Mouse (Mus musculus) kidney, postnatal 0 days (tissue): ENCODE measurements at regions not wholly inside any gene's neighbourhood (a gene's known extent, or its start where the extent isn't known, plus 50 kb on each side); places are given as distances from the start of the nearest gene placed in this dataset.
A peak's percentile ranks its signal among the peaks of the same experiment; 100 is the strongest.

Source experiments
- ATAC-seq: fragments of 200-750 bp; cut with Nextera tagmentation; replicated peaks from 2 replicates; pipeline ENCODE4 v1.8.0; 2017; ENCODE audit warnings: low read depth, moderate number of reproducible peaks, moderate TSS enrichment, moderate library complexity; ENCODE audit not compliant: low FRiP score
- DNase-seq: peaks from one replicate; pipeline ENCODE4 v3.0.0-alpha.2; 2016; ENCODE audit warnings: low spot score
- H3K27ac ChIP-seq: fragments of 300-500 bp; sonication (generic); 2 replicates; pipeline ENCODE4 v1.5.1; 2014; ENCODE audit warnings: mild to moderate bottlenecking
- H3K27me3 ChIP-seq: fragments of 300-500 bp; sonication (generic); 2 replicates; pipeline ENCODE4 v1.6.1; 2014; ENCODE audit warnings: low read length, mixed read lengths; ENCODE audit not compliant: insufficient read depth
- H3K36me3 ChIP-seq: fragments of 300-500 bp; sonication (generic); 2 replicates; pipeline ENCODE4 v1.6.1; 2014; ENCODE audit warnings: low read length, mixed read lengths; ENCODE audit not compliant: insufficient read depth
- H3K4me1 ChIP-seq: fragments of 300-500 bp; sonication (generic); replicated peaks from 2 replicates; pipeline ENCODE4 v1.6.1; 2014; ENCODE audit warnings: antibody characterized with exemption, low read length, mixed read lengths; ENCODE audit not compliant: insufficient read depth
- H3K4me2 ChIP-seq: fragments of 300-500 bp; sonication (generic); 2 replicates; pipeline ENCODE4 v1.6.1; 2014; ENCODE audit warnings: mild to moderate bottlenecking, low read length, moderate library complexity, mixed read lengths
- H3K4me3 ChIP-seq: fragments of 300-500 bp; sonication (generic); replicated peaks from 2 replicates; pipeline ENCODE4 v1.5.1; 2014; ENCODE audit warnings: low read depth, low read length
- H3K9ac ChIP-seq: fragments of 300-500 bp; sonication (generic); 2 replicates; pipeline ENCODE4 v1.6.1; 2014; ENCODE audit warnings: low read depth, low read length
- H3K9me3 ChIP-seq: fragments of 300-500 bp; sonication (generic); replicated peaks from 2 replicates; pipeline ENCODE4 v1.6.1; 2016; ENCODE audit warnings: low read length, inconsistent platforms, mixed read lengths
- CTCF ChIP-seq: IDR thresholded peaks from 2 replicates; pipeline ENCODE4 v1.5.1; 2016; ENCODE audit warnings: antibody characterized with exemption, low read depth, mild to moderate bottlenecking, moderate library complexity
- WGBS: fragments of 180-500 bp; shearing (Covaris S2); extraction: QIAGEN DNeasy Blood & Tissue Kit; methylation state at CpG from one replicate; pipeline ENCODE4 v1.1.7; 2014; 5-methylcytosine and 5-hydroxymethylcytosine counted together

DNA sequence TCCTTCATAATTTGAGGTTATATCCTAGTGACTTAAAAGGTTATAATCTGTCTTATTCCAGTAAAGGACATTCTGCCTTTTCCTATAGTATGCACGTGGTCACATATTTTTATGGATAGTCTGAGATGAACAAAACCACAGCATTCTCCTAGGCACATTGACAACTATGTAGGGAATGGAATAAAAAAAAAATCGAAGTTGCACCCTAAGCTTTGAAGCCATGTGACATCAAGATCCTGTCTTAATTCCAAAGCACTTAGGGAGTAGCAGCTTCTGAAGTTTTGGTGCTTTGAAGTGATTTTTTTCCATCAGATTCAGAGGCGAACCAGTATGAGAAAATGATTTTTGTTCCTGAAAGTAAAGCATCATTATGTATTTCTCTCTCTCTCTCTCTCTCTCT, 290.6 kb downstream of the Pdgfc start:
- no peak overlapping the region for H3K4me3 ChIP-seq
- H3K9me3 ChIP-seq = no peaks in the 10 kb centered on the region
- no peaks in the 10 kb centered on the region for H3K27me3 ChIP-seq
- ATAC-seq (no peak), DNase-seq (no peak)
- H3K36me3 ChIP-seq = no peaks in the 10 kb centered on the region
- no peak overlapping the region for H3K4me2 ChIP-seq
- no peak overlapping the region for H3K9ac ChIP-seq
- no peak overlapping the region for H3K27ac ChIP-seq
- TF ChIP-seq CTCF = no peak
- 66% methylated on average over 3 of the region's 3 CpGs for WGBS
- no peaks in the 10 kb centered on the region for H3K4me1 ChIP-seq

DNA sequence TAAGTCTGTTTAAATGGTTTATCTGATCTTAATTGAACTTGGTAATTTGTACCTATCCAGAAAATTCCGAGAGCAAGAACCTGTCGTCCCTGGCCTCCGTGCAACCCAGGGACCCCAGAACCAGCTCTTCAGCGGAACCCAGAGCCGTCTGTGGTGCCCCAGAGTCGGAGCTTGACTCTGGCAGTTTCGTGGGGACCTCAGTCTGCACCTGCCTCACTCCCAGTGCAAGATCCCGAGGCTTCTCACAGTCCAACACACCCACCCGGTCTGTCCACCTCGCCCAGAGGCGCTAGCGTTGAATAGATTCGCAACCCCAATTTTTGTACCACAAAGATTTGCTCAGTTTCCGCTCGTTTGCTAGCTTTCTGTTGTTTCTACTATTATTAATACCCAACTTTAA, 315.5 kb downstream of the Pdgfc start:
- ATAC-seq (no peak), DNase-seq (no peak)
- H3K9me3 ChIP-seq = no peaks in the 10 kb centered on the region
- WGBS = 91% methylated on average over 15 of the region's 15 CpGs
- no peak overlapping the region for H3K4me3 ChIP-seq
- H3K27ac ChIP-seq = no peak overlapping the region
- H3K4me2 ChIP-seq = no peak overlapping the region
- TF ChIP-seq CTCF = no peak
- H3K27me3 ChIP-seq = no peaks in the 10 kb centered on the region
- H3K36me3 ChIP-seq = no peaks in the 10 kb centered on the region
- H3K9ac ChIP-seq = no peak overlapping the region
- no peaks in the 10 kb centered on the region for H3K4me1 ChIP-seq

DNA sequence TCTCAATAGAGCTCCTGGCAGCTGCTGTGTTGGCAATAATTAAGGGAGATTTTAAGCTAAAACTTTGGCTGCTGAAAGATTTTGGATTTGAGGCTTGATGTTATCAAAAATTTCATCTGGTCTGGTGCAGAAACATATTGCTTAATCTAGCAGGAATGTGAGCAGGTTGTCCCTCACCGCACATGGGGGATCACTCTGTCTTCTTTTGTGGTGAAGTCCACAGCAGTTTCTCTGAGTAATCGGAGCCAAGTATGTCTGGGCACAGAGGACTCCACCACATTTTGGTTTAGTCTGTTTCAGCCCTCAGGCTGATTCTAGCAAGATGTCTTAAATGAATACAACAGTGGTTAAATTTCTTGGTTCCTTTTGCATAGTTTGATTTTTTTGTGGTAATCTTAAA, 331.7 kb downstream of the Pdgfc start:
- 67% methylated on average over 2 of the region's 2 CpGs for WGBS
- Histone ChIP-seq H3K4me1 (no peaks in the 10 kb centered on the region), H3K9me3 (no peaks in the 10 kb centered on the region), H3K27me3 (no peaks in the 10 kb centered on the region), H3K27ac (no peak overlapping the region), H3K4me2 (no peak overlapping the region), H3K36me3 (no peaks in the 10 kb centered on the region), H3K9ac (no peak overlapping the region), H3K4me3 (no peak overlapping the region)
- ATAC-seq (no peak), DNase-seq (no peak)
- TF ChIP-seq CTCF = no peak

DNA sequence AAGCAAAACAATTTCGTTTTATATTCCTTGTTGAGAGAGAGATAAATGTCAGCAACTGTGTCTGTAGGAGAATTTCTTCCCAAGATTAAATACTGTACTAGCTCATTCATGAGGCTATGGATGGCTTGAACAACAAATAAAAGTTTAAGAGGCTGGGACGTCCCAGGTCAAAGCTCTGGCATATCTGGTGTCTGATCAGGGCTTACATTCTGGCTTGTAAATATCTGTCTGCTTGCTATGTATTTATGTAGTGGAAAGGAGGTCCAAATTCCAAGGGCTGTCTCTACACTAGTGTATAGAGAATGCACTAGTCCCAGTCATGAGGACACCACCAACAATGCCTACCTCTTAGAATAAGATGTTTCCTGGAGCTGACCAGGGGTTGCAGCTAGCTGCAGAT, 332.4 kb downstream of the Pdgfc start:
- Histone ChIP-seq H3K4me1 (no peaks in the 10 kb centered on the region), H3K4me3 (no peak overlapping the region), H3K9ac (no peak overlapping the region), H3K4me2 (no peak overlapping the region), H3K9me3 (no peaks in the 10 kb centered on the region), H3K36me3 (no peaks in the 10 kb centered on the region), H3K27me3 (no peaks in the 10 kb centered on the region), H3K27ac (no peak overlapping the region)
- no peak for TF ChIP-seq CTCF
- no peak for ATAC-seq
- DNase-seq = peak; percentile 64
- WGBS = 31% methylated on average over 2 of the region's 2 CpGs

DNA sequence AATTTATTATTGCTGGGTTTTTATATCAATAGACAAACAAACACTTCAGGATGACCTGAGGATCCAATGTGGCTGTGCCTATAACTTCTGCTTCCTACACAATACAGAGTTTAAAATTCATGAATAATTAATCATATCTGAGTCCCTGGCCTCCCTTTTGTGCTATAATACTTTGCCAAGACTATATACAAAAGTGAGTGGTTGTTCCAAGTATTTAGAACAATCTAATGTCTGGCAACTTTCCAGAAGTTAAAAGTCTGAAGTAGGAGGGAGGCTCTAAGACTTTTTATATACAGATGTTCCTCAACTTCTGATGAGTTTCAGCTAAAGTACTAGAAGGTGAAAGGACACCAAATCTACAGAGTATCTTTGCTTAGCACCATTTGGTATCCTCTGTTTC, 333.5 kb downstream of the Pdgfc start:
- Histone ChIP-seq H3K4me3 (no peak overlapping the region), H3K4me1 (no peaks in the 10 kb centered on the region), H3K4me2 (no peak overlapping the region), H3K27me3 (no peaks in the 10 kb centered on the region), H3K9ac (no peak overlapping the region), H3K27ac (no peak overlapping the region), H3K9me3 (no peaks in the 10 kb centered on the region), H3K36me3 (no peaks in the 10 kb centered on the region)
- peak; percentile 50 for DNase-seq
- TF ChIP-seq CTCF = no peak
- ATAC-seq = no peak

DNA sequence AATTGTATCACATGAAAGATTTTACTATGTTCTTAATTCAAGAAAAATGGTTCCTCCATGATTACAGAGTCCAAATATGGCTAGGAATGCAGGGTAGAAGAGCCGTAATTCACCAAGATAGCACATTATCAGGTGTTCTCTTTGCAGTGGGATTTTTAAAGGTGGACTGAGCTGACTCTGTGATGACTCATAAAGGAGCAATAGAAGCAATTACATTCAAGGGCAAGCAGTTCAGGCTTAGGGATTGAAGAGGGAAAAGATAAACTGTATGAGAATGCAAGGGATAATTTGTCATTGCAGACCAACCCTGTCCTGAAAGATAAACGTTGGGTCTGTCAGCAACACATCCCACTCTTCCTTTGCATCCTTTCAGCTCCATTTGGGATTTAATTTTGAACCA, 339.8 kb downstream of the Pdgfc start:
- H3K27me3 ChIP-seq = no peaks in the 10 kb centered on the region
- 51% methylated on average over 2 of the region's 2 CpGs for WGBS
- H3K9ac ChIP-seq = no peak overlapping the region
- no peak overlapping the region for H3K4me3 ChIP-seq
- H3K27ac ChIP-seq = no peak overlapping the region
- no peak for DNase-seq
- no peak for ATAC-seq
- H3K9me3 ChIP-seq = no peaks in the 10 kb centered on the region
- H3K4me2 ChIP-seq = no peak overlapping the region
- H3K36me3 ChIP-seq = no peaks in the 10 kb centered on the region
- no peak for TF ChIP-seq CTCF
- no peaks in the 10 kb centered on the region for H3K4me1 ChIP-seq

DNA sequence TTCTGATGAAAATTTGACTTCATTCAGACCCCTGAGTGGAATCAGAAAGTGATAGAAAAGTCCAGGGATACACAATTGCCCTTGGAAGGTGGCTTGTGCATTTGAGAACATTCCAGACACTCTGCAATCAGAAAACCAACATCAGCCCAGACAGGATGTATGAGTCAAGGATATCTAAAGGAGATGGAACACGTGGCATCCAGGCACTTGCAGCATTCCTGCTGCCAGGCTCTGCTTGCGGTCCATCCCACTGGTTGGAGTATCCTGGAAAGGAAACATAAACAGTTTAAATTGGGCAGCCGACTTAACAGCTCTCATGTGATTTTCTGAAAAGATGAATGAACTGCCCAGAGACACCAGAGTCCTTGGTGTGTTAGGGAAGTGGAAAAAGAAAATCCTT, 341.2 kb downstream of the Pdgfc start:
- no peak overlapping the region for H3K9ac ChIP-seq
- ATAC-seq (no peak), DNase-seq (no peak)
- no peak overlapping the region for H3K27ac ChIP-seq
- 11% methylated on average over 3 of the region's 3 CpGs for WGBS
- H3K9me3 ChIP-seq = no peaks in the 10 kb centered on the region
- H3K4me3 ChIP-seq = no peak overlapping the region
- no peaks in the 10 kb centered on the region for H3K36me3 ChIP-seq
- no peak for TF ChIP-seq CTCF
- no peaks in the 10 kb centered on the region for H3K4me1 ChIP-seq
- H3K4me2 ChIP-seq = no peak overlapping the region
- H3K27me3 ChIP-seq = no peaks in the 10 kb centered on the region
